Mouse (Mus musculus) E14TG2a.4 (cell line): ENCODE measurements at regions not wholly inside any gene's neighbourhood (a gene's known extent, or its start where the extent isn't known, plus 50 kb on each side); places are given as distances from the start of the nearest gene placed in this dataset.

Experiments used
- CTCF ChIP-seq: conservative IDR thresholded peaks from 2 replicates; pipeline ENCODE4 v1.5.1; 2014; ENCODE audit warnings: low read length
- NANOG ChIP-seq: IDR thresholded peaks from 2 replicates; pipeline ENCODE4 v1.6.1; 2014; ENCODE audit warnings: borderline replicate concordance, low read length, mixed read lengths

DNA sequence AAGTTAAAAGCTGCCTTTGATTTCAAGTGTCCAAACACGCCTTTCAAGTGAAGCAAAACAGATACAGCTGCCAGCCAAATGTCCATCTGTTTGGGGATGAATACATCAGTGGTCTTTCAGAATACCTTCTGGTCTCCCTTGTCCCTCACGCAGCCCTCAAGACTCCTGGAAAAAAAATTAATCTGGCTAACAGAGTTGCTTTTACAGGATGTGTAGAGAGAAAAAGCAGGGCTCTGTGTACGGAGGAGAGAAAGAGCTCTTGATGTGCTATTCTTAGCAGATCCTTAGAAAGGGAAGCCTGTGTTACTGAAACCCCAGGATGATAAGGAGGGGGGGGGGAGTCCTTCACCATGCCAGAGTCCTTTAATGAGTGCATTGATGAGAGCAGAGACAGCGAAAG lies 748.4 kb upstream of the Lrrc6 start:
- TF ChIP-seq CTCF (no peak), NANOG (no peak)
